Mouse (Mus musculus) E14TG2a.4 (cell line): ENCODE measurements around the gene Nolc1.

ENCODE experiments used
- CTCF ChIP-seq: conservative IDR thresholded peaks from 2 replicates; pipeline ENCODE4 v1.5.1; 2014; ENCODE audit warnings: low read length
- POU5F1 ChIP-seq: IDR thresholded peaks from 2 replicates; pipeline ENCODE4 v1.6.1; 2014; ENCODE audit warnings: low read length, borderline replicate concordance

DNA sequence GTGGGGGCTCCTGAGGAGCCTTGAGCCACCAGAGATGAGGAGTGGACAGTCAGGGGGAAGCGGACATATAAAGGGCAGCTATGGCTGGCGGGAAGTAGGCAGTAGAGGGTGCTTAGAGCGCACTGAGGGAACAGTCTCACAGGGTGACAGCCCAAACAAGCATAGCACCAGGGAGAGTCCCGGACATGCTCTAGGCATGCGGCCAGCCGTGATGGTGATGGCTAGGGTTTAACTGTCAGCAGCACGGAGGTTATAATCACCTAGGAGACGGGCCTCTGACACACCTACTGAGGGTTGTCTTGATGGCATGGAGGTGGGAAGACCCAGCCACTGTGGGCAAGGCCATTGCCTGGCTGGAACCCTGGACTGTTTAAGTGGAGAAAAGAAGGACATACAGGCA, 49.1 kb upstream of the Nolc1 start:
- TF ChIP-seq CTCF (no peak), POU5F1 (no peak)
